Mouse (Mus musculus): ENCODE data around the gene Fgf4. TPM values are rescaled to one million over a fixed set of nuclear protein-coding genes. Genes with fewer than 3 reads are reported as not detected.
"Not testable (repeated sequence)": the region's sequence is repeated elsewhere in the genome, so short reads cannot be mapped to it uniquely, and the experiment has no call there.

Gene Fgf4
- polyA plus RNA-seq, 1 experiment from 2014 or later = 0.61 TPM

DNA sequence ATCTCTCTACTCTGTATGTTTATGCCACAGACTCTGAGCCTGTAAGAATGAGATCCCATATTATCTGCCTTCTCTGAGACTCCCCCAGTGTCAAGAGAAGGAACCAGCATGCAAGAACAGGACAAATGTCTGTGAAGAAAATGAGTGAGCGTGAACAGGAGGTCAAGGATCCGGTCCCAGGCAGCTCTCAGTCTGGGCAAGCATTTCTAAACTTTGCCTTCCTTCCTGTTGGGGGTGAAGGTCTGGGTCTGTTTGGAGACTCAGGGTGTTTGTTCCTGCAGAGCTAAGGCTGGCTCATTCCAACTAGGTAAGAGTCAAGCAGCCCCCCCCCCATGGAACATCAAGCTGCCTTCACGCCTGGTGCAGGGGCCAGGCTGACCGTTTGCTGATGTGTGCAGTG lies 25.3 kb downstream of the Fgf4 start:
- Histone ChIP-seq H3K9me3 (no peaks in the 10 kb centered on the region), H3K4me1 (no peaks in the 10 kb centered on the region), H3K9ac (no peak overlapping the region), H3K36me3 (no peaks in the 10 kb centered on the region), H3K27ac (no peak overlapping the region), H3K27me3 (peaks cover 12% of the 10 kb centered on the region), H3K4me2 (no peak overlapping the region), H3K4me3 (no peak overlapping the region)
- ATAC-seq (ENCODE audit: insufficient number of reproducible peaks, low FRiP score, low TSS enrichment, low read depth) = no peak
- 69% methylated on average over 4 of the region's 4 CpGs for WGBS

DNA sequence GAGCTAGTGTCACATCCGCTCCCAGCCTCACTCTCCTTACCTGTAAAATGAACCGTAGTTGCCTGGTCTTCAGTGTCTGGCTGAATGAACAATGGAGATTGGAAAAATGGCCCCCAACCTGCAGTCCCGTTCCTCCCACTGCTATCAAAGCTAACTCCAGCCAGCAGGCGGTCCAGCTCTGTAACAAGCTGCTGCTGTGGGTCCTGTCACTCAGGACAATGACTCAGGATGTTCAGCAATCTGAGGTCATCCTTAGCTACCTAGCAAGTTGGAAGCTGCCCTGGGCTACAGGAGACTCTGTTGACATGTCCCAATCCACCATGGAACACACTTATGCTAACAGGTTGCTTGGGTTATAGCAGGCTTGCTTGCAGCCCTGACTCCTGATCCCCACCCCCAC lies 26.0 kb downstream of the Fgf4 start:
- ATAC-seq (ENCODE audit: insufficient number of reproducible peaks, low FRiP score, low TSS enrichment, low read depth) = no peak
- Histone ChIP-seq H3K9ac (no peak overlapping the region), H3K4me2 (no peak overlapping the region), H3K36me3 (no peaks in the 10 kb centered on the region), H3K27me3 (peaks cover 8% of the 10 kb centered on the region; the same call in 1 of the 2 replicates), H3K4me1 (no peaks in the 10 kb centered on the region), H3K27ac (no peak overlapping the region), H3K4me3 (no peak overlapping the region), H3K9me3 (no peaks in the 10 kb centered on the region)
- WGBS = 73% methylated on average over 4 of the region's 4 CpGs

DNA sequence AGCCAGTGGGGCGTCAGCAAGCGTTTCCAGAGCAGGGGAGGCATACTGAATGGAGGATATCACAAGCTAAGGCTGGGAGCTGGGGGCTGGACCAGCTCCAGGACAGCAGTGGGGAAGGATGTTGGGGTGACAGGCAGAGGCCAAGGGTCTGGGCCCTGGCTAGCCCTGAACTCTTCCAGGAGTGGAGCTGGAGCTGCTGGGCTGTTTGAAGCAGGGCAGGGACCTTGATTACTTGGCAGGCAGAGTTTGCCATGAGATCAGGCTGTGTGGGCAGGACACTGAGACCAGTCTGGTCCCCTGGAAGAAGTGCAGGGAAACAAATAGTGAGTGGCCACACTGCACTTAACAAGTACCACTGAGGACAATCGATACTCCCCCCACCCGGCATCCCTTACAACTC lies 27.1 kb downstream of the Fgf4 start:
- ATAC-seq (ENCODE audit: insufficient number of reproducible peaks, low FRiP score, low TSS enrichment, low read depth) = no peak
- no peak overlapping the region for H3K27ac ChIP-seq
- no peaks in the 10 kb centered on the region for H3K36me3 ChIP-seq
- H3K4me2 ChIP-seq = no peak overlapping the region
- H3K9me3 ChIP-seq = no peaks in the 10 kb centered on the region
- H3K4me3 ChIP-seq = no peak overlapping the region
- peaks cover 8% of the 10 kb centered on the region; the same call in 1 of the 2 replicates for H3K27me3 ChIP-seq
- H3K4me1 ChIP-seq = no peaks in the 10 kb centered on the region
- WGBS = 59% methylated on average over 4 of the region's 4 CpGs
- H3K9ac ChIP-seq = no peak overlapping the region

DNA sequence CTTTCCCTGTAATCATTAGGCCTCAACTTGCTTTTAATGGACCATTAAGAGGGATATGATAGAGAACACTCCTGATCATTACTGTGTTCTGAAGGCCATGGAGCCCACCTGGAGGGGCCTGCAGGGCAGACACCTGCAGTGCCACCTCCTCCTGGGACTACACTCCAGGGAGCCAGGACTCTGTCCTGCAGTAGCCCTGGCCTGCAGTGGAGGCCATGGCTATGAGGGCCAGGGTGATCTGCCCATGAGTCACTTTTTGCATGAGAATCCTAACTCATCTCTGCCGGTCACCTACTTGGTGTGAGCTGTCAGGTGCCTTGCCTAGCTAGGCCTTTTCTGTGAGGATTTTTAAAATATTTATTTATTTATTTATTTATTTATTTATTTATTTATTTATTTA lies 31.2 kb downstream of the Fgf4 start:
- Histone ChIP-seq H3K4me3 (no peak overlapping the region), H3K9me3 (no peaks in the 10 kb centered on the region), H3K9ac (no peak overlapping the region), H3K4me2 (no peak overlapping the region), H3K27me3 (peaks cover 8% of the 10 kb centered on the region; the same call in 1 of the 2 replicates), H3K36me3 (no peaks in the 10 kb centered on the region), H3K27ac (no peak overlapping the region), H3K4me1 (no peaks in the 10 kb centered on the region)
- WGBS = 96% methylated on average over 1 of the region's 1 CpGs
- ATAC-seq (ENCODE audit: insufficient number of reproducible peaks, low FRiP score, low TSS enrichment, low read depth) = no peak

DNA sequence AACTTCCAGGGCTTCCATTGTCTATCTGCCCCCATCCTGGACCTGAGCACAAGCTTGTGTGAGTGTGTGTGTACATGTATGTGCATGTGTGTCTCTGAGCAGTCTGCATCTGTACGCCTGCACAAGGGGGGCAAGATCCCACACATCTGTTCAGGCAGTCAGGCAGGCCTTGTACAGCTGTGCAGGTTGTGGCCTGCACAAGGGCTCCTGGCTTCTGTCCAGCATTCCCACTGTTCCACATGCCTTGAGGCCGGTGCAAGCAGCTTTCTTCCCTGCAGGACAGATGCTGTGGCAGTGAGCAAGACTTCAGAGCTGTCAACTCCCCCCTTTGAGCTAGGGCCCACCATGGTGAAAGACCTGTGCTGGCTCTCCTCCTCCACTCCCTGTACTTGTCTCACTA lies 35.9 kb downstream of the Fgf4 start:
- ATAC-seq (ENCODE audit: insufficient number of reproducible peaks, low FRiP score, low TSS enrichment, low read depth) = no peak
- Histone ChIP-seq H3K9me3 (no peaks in the 10 kb centered on the region), H3K9ac (no peak overlapping the region), H3K36me3 (no peaks in the 10 kb centered on the region), H3K27ac (no peak overlapping the region), H3K27me3 (peaks cover 3% of the 10 kb centered on the region; the same call in 1 of the 2 replicates), H3K4me2 (no peak overlapping the region), H3K4me1 (no peaks in the 10 kb centered on the region), H3K4me3 (no peak overlapping the region)
- 9% methylated on average over 2 of the region's 2 CpGs for WGBS

DNA sequence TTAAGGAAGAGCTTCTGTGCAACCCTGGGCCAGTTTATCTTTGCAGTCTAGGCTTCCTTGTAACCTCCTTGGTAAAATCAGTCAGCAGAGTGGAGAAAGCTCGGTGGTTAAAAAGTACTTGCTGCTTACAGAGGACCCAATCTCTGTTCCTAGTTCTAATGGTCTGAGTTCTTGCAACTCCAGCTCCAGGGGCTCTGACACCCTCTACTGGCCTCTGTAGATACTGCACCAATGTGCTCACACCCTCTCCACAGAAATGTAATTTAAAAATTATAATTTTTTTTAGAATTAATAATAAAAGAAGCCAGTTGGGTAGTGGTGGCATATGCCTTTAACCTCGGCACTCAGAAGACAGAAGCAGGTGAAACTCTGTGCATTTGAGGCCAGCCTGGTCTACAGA lies 40.5 kb downstream of the Fgf4 start:
- Histone ChIP-seq H3K27ac (no peak overlapping the region), H3K4me1 (peaks cover 4% of the 10 kb centered on the region; the same call in 1 of the 2 replicates), H3K4me3 (no peak overlapping the region), H3K9ac (no peak overlapping the region), H3K36me3 (no peaks in the 10 kb centered on the region), H3K9me3 (no peaks in the 10 kb centered on the region), H3K4me2 (no peak overlapping the region), H3K27me3 (peaks cover 13% of the 10 kb centered on the region)
- WGBS = 73% methylated on average over 2 of the region's 2 CpGs
- ATAC-seq (ENCODE audit: insufficient number of reproducible peaks, low FRiP score, low TSS enrichment, low read depth) = no peak

DNA sequence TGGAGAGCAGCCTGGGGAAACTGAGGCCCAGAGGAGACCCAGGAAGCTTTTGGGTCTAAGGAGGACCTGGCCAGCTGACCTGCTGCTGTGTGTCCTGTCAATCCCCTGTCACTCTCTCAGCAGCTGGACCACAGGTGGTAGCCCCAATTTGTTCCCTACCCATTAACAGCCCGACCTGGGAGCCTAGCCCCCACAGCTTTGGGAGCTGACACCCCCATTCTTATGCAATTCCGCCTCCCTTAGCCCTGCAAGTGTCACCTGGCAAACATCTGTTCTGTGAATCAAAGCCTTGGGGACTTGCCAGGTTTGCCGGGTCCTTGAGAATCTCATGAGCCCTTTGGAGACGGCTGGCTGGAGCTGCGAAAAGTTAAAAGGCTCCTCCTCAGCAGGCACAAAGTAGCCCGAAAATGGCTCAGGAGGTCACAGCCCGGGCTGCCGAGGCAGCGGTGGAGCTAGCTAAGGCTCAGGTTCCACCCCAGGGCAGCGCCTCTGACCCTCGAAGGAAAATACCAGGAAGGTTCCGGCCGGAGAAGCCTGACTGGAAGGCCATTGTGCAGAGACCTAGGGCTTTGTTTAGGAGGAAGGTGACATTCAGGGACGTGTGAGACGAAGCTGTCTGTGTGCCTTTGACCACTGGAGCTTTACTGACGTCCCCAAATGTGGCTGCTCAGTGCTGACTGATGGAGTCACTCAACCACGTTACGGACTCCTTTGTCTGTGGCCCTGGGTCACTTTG lies 41.6 kb downstream of the Fgf4 start:
- H3K9me3 ChIP-seq = no peaks in the 10 kb centered on the region
- H3K27ac ChIP-seq = no peak overlapping the region
- ATAC-seq (ENCODE audit: insufficient number of reproducible peaks, low FRiP score, low TSS enrichment, low read depth) = no peak
- H3K36me3 ChIP-seq = no peaks in the 10 kb centered on the region
- H3K27me3 ChIP-seq = peaks cover 13% of the 10 kb centered on the region
- no peak overlapping the region for H3K9ac ChIP-seq
- no peak overlapping the region for H3K4me3 ChIP-seq
- peaks cover 4% of the 10 kb centered on the region; the same call in 1 of the 2 replicates for H3K4me1 ChIP-seq
- WGBS = 8% methylated on average over 18 of the region's 18 CpGs
- H3K4me2 ChIP-seq = no peak overlapping the region

DNA sequence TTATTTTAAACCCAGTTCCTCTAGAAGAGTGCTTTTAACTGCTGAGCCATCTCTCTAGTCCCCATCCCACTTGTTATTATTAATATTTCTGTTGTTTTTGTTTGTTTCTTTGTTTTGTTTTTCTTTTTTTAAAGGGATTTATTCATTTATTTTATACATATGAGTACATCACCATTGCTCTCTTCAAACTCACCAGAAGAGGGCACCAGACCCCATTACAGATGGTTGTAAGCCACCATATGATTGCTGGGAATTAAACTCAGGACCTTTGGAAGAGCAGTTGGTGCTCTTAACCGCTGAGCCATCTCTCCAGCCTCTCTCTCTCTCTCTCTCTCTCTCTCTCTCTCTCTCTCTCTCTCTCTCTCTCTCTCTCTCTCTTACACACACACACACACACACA lies 43.5 kb downstream of the Fgf4 start:
- not testable (repeated sequence) for H3K36me3 ChIP-seq; H3K4me2 ChIP-seq; H3K27ac ChIP-seq; ATAC-seq (ENCODE audit: insufficient number of reproducible peaks, low FRiP score, low TSS enrichment, low read depth); H3K9ac ChIP-seq; H3K4me3 ChIP-seq; H3K9me3 ChIP-seq
- peaks cover 15% of the 10 kb centered on the region for H3K4me1 ChIP-seq
- peaks cover 26% of the 10 kb centered on the region for H3K27me3 ChIP-seq
- WGBS = 83% methylated on average over 1 of the region's 1 CpGs

DNA sequence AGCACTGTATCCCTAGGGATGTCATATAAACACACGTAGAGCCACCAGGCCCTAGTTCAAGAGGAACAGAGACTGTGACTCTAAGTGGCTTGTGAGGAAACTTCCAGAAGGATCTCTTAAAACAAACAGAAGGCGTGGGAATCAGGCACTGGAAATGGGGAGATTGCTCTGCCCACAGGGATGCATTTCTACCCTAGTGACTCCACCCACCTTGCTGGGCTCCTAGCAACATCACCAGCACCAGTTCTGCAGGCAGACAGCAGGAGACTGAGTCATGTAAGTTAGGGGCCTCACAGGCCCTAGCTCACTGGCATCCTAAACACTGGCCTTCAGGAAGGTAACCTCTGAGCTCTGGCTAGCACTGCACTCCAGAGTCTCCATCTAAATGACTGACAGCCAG lies 44.7 kb downstream of the Fgf4 start:
- H3K4me1 ChIP-seq = peaks cover 27% of the 10 kb centered on the region
- H3K27ac ChIP-seq = no peak overlapping the region
- ATAC-seq (ENCODE audit: insufficient number of reproducible peaks, low FRiP score, low TSS enrichment, low read depth) = no peak
- H3K9me3 ChIP-seq = no peaks in the 10 kb centered on the region
- H3K4me3 ChIP-seq = no peak overlapping the region
- peaks cover 38% of the 10 kb centered on the region for H3K27me3 ChIP-seq
- H3K36me3 ChIP-seq = no peaks in the 10 kb centered on the region
- no peak overlapping the region for H3K9ac ChIP-seq
- 75% methylated on average over 2 of the region's 2 CpGs for WGBS
- H3K4me2 ChIP-seq = no peak overlapping the region

DNA sequence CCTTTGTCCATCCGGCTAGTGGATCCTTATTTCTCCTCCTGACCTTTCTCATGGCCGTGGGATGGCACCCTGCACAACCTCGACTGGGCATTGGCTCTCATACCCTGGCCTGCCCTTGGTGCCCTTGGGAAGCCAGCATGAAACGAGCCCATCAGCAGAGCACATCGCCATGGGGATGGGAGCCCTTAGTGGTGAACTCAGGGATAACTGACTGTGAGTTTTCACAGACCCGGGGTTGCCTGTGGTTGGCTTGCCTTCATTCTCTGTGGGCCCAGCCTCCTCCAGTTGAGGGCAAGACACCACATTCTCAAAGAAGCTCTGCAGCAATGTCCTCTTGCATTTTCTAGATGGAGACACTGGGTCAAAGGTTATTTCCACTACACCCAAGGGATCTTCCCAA lies 45.2 kb downstream of the Fgf4 start:
- no peak overlapping the region for H3K9ac ChIP-seq
- no peak overlapping the region for H3K27ac ChIP-seq
- no peaks in the 10 kb centered on the region for H3K9me3 ChIP-seq
- no peaks in the 10 kb centered on the region for H3K36me3 ChIP-seq
- no peak overlapping the region for H3K4me2 ChIP-seq
- no peak overlapping the region for H3K4me3 ChIP-seq
- H3K27me3 ChIP-seq = peaks cover 40% of the 10 kb centered on the region
- WGBS = 53% methylated on average over 6 of the region's 6 CpGs
- peaks cover 31% of the 10 kb centered on the region for H3K4me1 ChIP-seq
- ATAC-seq (ENCODE audit: insufficient number of reproducible peaks, low FRiP score, low TSS enrichment, low read depth) = no peak

DNA sequence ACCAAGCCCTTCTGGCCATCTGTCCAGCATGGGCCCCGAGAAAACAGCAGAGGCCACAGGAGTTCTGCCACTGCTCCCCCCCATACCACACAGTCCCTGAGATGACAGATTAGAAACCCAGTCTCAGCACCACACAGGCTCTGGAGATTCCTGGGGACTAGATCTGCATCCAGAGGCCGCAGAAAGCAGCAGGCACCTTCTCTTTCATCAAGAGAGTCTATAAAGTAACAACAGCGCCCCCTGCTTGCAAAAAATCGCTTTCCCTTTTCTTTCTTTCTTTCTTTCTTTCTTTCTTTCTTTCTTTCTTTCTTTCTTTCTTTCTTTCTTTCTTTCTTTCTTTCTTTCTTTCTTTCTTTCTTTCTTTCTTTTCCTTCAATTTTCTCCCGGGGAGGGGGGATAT lies 47.0 kb downstream of the Fgf4 start:
- WGBS = 3% methylated on average over 5 of the region's 5 CpGs
- Histone ChIP-seq H3K27me3 (peaks cover 51% of the 10 kb centered on the region), H3K9me3 (no peaks in the 10 kb centered on the region), H3K9ac (no peak overlapping the region), H3K4me2 (no peak overlapping the region), H3K27ac (no peak overlapping the region), H3K36me3 (no peaks in the 10 kb centered on the region), H3K4me1 (peaks cover 26% of the 10 kb centered on the region), H3K4me3 (no peak overlapping the region)
- no peak for ATAC-seq (ENCODE audit: insufficient number of reproducible peaks, low FRiP score, low TSS enrichment, low read depth)

DNA sequence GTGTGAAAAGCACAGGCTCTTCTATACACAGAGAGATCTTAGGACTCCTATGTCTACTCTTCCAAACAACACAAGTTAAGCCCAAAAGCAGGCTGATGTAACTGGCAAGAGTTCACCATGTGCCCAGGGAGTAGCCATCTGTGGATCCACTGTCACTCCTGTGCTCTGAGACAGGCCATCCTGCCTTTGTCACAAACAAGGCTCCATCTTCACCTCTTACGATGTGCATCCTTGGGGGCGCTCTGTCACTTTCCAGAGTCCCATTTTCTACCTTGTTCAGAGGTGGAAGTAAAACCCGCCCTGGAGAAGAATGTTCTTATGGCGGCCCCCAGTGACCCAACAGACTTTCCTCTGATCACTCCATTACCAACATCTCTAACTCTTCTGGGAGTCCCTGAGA lies 47.5 kb downstream of the Fgf4 start:
- 0 out of 2 replicates have a peak overlapping the region, but pooled peaks have one; percentile 86 for H3K4me2 ChIP-seq
- WGBS = 5% methylated on average over 4 of the region's 4 CpGs
- H3K27ac ChIP-seq = no peak overlapping the region

More for the DNA sequence above, 47.5 kb downstream of the Fgf4 start:
- H3K9ac ChIP-seq = no peak overlapping the region
- H3K9me3 ChIP-seq = no peaks in the 10 kb centered on the region
- 0 out of 2 replicates have a peak overlapping the region, but pooled peaks have one; percentile 1 for H3K4me3 ChIP-seq
- H3K27me3 ChIP-seq = peaks cover 53% of the 10 kb centered on the region
- H3K4me1 ChIP-seq = peaks cover 26% of the 10 kb centered on the region
- no peaks in the 10 kb centered on the region for H3K36me3 ChIP-seq
- no peak for ATAC-seq (ENCODE audit: insufficient number of reproducible peaks, low FRiP score, low TSS enrichment, low read depth)
